Mouse (Mus musculus): ENCODE data around the gene Plxnb2.

DNA sequence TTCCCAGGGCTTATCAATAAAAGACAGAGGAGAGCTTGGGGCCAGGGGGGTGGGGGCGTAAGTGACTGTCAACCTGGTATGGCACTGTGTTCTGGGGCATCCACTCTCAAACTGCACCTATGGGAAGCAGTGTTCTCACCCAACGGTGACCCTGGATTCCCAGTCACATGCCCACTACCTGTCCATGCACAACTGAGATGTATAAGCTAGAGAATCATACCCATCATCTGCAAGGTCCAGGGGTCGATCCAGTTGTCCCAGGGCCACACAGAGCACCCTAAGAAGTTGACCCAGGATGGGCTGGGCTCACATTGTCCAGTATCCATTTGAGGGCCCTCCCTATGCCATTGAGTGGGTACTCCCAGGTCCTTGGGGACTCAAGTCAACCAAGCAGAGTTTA, 56.3 kb downstream of the Plxnb2 start:
- TF ChIP-seq POLR2A (IDR thresholded peaks at IDR 0.05; ENCODE audit: low read depth, low read length), result no peak
- TF ChIP-seq CTCF (IDR thresholded peaks at IDR 0.05; ENCODE audit: extremely low read depth, insufficient read depth, insufficient read length, insufficient replicate concordance), result no peak

All from spleen, adult 2 months (tissue).